Mouse (Mus musculus): Measurements from ENCODE around the gene Zscan10.

Zscan10 gene

DNA sequence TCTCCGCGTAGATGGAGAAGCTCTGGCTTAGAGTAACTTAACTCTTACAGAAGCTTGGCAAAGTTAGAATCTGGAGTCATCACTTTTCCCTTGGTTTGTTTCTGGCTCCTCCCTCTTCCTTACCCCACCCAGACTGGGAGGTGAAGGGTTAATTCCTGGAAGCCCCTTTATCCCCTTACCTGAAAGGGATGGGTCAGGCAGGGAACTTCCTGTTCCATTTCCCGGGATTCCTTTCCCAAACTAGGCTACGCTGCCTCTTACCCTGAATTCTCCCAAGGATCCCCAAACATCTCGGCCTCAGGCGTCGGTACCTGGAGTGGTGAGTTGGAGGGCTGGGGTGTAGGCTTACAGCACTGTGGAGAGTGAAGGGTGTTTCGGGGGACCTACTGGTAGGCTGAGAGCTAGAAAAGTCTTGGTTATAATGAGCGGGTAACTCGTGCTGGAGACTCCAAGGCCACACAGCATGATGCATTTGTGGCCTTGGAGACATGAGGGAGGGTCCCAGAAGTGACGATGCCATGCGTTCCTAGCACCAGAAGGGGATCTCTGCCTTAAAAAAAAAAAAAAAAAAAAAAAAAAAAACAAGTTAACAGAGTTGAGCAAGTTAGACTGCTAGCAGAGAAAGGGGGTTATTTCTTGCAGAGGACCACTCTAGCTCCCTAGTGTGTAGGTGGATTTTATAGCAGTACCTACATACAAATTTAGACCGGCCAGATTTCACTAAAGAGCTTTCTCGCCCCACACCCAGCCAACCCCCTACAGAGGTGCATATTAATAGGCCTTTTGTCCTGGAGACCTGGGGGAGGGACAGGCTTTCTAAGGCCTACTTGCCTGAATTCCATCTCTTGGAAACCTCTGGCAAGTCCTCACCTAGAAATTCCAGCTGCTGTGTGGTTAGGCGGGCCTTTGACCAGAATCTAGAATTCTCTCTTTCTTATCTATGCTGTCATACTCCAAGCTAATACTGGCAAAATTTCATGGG, at the start of gene Zscan10:
Gene Zscan10, plus strand, starts transcription at position 216 of the 982 bp plus-strand sequence.
- DNase-seq (ENCODE audit: low spot score in 2 of 2) = no peak

DNA sequence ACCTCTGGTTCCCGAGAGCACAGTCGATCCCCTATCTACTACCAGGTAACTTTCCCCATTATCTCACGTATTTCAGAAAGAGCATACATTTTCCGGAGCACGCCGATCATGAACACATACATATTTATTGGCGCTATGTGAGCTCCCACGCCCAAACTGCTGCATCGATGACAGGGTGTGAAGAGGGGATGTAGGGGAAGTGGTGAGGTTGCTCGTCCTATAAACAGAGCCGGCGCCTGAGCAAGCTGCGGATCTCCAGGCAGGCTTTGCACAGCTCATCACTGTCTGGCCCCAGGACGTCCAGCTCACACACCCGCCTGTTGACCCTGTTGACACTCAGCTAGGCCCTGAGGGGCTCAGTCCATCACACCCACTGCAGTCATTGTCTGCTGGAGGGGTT, 49.8 kb upstream of the Zscan10 start:
- no peak for DNase-seq (ENCODE audit: low spot score in 2 of 2)

DNA sequence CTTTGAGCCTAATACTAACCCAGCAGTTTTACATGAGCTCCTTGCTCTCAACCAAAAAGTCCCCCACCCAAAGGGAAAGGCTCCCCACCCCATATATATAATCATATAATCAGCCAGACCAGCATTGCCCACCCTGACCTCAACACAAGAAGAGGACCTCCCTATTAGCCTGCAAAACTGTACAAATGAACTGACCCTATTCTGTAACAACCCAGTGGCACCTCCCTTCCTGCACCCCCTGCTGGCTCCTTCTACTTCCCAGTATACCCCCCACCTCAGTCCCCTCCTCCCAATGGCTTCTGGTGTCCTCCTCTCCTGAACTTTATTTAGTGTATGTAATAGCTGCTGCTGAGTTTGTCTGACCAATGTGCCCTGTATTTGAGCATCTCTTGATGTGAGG, 49.2 kb upstream of the Zscan10 start:
- peak in 1 of 2 experiments; percentile 3 for DNase-seq (ENCODE audit: low spot score in 2 of 2)

DNA sequence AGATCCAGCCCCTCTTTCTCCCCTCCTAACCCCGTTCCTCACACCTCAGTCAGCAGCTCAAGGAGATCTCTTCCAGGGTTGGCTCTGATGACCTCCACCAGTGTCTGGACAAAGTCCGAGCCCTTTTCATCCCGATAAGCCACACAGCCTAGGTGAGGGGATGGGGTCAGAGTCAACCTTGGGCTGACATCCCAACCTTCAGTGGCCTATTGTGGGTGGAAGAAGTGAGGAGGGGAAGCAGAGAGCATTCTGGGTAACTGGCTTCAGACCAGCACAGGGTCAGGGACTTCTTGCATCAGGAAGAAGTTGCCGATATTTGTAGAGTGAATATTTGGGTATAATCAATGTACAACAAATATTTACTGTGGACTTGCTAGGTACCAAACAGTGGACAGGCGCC, 48.7 kb upstream of the Zscan10 start:
- DNase-seq (ENCODE audit: low spot score in 2 of 2) = peak in 1 of 2 experiments; percentile 6

DNA sequence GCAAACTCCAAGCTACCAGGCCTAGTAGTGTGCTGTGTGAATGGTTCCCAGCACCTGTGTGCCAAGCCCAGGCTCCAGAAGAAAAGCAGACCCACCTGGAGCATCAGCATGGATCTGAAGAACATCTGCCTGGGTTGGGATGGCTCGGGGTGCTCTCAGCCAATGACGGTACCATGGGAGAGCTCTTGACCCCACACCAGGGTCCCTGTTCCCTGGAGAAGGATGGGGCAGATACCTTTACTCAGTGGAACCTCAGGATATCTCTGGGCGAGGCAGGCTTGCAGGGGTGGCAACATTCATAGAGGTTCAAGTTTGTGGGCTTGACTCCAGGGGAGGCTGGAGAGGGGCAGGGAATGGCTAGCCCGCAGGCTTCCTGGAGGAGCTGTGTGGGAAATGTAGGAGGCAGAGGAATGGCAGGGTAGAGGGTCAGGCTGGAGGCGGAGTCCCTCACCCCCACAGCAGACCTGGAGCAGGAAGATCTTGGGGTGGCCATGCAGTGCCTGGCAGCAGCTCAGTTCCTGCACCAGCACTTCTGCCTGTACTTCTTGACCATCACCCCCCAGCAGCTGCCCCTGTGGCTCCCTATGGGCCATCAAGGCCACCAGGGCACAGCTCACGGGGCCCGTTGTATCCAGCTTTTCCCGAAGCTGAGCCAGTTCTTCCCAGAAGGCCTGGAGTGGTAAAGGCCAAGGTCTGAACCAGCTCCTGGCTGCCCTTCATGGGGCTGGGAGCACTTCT, 47.6 kb upstream of the Zscan10 start:
- peak in 1 of 2 experiments; percentile 3 for DNase-seq (ENCODE audit: low spot score in 2 of 2)

DNA sequence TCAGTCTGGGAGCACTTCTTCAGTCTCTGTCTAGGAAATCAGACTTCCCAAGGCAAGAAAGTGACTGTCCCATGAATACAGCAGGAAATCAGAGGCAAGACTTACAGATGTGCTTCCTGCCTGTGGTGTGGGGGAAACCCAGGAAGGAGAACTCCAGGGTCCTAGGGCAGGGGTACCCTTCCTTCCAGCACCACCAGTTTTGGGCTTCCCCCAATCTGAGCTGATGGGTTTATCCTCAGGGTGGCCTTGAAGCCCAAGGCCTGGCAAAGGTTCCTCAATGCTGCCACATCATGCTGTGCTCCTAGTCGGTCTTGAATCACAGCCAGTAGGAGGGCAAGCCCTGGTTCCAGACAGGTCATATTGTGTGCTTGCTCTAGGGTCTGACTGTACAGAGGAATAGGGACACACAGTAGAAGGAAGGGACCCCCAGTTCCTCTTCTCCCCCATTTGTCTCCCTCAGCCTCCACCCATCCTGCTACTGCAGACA, 47.0 kb upstream of the Zscan10 start:
- no peak for DNase-seq (ENCODE audit: low spot score in 2 of 2)

DNA sequence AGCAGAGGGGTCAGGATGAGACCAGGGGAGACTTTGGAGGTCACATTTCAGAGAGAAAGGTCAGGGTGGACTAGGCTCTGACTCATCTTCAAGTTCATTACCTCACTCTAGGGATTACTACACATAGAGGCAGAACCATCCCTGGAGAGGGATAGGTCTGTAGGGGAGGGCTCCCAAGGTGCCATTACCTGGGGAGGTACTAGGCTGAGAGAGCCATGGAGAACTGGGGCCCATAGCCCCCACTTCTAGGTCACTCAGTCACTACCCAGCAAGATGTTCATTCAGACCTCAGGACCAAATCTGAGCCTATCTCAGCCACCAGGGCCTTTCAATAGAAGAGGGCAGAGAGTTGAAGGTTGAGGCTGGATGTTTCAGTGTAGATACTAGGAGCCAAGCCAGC, 46.3 kb upstream of the Zscan10 start:
- no peak for DNase-seq (ENCODE audit: low spot score in 2 of 2)

DNA sequence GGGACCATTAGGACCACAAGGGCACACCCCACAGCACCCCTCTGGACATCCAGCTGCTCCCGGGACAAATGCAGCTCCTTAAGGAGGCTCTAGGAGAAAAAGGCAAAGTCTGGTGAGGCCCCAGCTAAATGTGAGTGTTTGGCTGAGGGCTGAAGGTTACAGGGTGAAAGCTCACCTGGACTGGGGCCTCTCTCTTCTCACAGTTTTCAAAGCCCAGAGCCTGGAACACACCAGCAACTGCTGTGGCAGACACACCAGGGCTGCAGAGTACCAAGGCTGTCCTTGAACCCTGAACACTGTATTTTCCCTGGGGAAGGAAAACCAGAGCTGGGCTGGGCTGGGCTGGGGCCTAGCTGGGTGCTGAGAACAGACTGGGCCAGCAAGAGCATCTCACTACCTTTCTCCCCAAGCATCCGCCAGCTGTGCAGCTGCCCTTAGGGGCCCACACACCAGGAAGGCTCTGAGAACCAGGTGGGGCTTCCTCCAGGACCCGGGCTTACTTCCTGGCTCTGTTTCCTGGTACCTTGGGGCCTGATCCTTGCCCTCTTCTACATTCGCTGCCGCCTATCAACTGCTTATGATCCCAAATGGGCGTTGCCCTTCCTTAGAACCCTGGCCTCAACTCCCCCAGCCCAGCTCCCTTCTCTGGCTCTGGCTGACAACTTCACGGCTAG, 45.3 kb upstream of the Zscan10 start:
- no peak for DNase-seq (ENCODE audit: low spot score in 2 of 2)

DNA sequence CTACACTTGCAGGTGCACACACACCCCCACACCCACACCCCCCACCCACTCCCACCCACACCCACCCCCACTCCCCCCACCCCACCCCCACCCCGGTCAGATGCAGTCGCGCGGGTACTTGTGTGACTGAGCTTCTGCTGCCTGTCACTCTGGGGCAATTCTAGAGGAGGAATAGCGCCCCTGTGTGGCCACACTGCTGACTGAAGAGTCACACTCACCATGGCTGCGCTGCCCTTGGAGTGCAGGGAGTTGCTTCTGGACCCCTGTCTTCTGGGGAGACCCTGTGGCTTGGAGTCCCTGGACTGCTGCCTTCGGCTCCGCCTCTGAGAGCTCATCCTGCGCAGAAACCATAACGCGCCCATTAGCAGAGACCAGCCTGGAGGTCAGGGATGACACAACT, 40.9 kb upstream of the Zscan10 start:
- no peak for DNase-seq (ENCODE audit: low spot score in 2 of 2)

DNA sequence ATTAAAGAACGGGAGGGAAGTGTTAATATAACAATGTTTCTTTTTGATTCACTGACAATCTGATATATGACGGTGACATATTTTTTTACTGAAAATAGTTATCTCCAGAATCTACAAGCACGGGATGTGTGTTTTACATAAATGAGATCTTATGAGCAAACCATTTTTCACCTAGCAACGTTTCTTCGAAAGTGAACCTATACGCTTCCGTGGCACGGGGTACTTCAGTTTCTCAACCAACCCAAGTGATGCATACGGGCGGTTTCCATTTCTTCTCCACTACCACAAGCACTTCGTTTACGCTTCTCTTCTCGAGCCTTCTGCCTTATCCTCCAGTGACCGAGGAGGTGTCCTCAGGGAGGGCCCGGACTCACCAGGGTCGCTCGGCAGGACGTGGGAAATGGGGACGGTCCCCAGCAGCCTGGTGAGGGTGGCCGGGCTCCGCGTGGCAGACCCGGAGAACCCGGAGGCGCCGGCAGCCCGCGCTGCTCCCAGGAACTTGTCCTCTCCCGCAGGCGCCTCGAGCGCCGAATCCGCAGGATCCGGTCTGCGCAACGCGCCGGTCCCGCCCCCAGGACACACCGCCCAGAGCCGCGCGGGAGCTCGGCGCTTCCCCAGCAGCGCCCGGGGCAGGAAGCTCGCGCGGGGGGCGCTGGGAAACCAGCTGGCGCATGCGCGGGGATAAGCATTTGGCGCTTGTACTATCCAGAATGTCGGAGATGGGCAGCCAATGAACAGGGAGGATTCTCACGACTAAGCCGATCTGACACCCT, 36.9 kb upstream of the Zscan10 start, which contains the start of gene Zfp213:
Gene Zfp213, minus strand, starts transcription at position 644 of the 773 bp plus-strand sequence.
- DNase-seq (ENCODE audit: low spot score in 2 of 2) = peak; percentile 90 to 92

DNA sequence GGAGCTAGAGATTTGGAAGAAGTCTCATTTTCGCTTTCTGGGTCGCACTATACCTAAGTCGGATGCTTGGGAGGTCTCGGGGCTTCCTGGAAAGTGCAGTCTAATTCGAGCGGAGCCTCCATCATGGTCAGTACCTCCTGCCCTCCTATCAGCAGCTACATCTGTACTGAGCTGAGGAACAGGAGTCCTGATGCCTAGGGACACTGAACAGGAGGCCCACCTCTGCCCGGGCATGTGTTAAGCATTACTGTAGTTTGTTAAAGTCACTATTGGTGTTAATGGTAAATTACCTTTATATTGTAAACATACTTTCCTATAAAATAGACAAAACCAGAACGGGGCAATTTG, 36.3 kb upstream of the Zscan10 start:
- DNase-seq (ENCODE audit: low spot score in 2 of 2) = no peak

DNA sequence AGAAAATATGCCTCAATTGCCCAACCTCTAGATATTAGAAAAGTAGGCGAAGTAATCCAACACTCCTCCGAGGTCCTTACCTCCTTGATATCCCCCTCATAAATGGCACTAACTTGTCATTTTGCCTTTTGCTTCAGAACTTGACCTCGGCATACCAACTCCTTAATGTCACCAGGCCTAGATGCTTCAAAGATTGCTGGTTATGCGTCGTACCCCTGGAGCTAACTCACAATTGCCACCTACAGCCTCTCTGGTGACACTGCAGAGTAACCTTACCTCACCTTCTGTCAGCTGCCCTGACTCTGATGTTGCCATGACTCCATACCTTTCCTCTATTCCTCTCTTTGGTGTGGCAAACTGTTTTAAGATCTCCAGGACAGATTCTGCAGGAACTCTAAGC, 33.9 kb upstream of the Zscan10 start:
- no peak for DNase-seq (ENCODE audit: low spot score in 2 of 2)

DNA sequence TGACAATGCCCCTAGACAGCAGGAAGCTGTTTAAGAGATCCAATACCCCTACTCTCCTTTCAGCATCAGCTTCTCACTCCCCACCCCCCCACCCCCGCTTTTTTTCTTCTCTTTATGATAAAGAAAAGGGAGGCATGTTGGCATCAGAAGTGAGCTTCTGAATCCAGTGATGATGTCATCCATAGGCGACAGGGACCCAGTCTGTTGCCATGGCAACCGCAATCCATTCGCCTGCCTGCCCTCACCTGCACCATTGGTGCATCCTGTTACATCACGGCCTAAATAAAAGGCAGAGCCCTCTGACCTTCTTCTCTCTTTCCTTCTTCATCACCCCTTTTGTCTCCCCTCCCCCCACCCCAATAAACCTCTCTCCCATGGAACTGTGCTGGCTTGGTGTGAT, 32.3 kb upstream of the Zscan10 start:
- DNase-seq (ENCODE audit: low spot score in 2 of 2) = no peak

DNA sequence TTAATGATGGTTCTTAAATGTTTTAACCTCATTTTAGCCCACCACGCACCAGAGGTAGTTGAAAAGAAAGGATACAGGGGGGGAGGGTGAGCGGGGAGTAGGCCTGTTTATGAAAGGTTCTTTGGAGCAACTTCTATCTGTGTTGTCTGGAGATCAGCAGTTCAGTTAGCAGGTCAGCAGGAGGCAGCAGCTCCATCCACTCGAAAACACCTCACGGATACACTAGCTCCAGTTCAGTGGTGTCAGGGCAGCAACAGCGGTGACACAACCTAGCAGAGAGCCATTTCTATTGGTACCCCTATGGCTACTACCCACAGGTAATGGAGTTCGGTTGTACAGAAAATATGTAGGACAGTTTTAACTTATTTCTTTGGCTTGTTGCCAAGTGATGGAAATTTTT, 30.6 kb upstream of the Zscan10 start:
- DNase-seq (ENCODE audit: low spot score in 2 of 2) = no peak

DNA sequence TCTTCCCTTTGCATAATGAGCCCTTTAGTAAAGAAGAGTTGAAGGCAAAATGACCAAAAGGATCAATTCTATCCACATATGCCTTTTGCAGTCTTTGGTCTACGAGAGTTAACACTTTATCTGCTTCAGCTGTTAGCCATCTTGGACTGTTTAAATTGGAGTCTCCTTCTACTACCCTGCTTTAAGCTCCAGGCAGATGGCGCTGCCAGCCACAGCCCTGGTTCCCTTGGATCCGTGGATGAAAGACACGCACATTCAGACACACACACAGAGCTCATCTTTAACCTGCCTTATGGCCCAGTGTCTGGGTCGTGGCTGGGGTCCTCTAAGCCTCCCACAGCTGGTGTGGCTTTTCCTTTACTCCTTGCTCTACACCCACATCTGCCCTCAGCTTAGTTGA, 29.6 kb upstream of the Zscan10 start:
- no peak for DNase-seq (ENCODE audit: low spot score in 2 of 2)

DNA sequence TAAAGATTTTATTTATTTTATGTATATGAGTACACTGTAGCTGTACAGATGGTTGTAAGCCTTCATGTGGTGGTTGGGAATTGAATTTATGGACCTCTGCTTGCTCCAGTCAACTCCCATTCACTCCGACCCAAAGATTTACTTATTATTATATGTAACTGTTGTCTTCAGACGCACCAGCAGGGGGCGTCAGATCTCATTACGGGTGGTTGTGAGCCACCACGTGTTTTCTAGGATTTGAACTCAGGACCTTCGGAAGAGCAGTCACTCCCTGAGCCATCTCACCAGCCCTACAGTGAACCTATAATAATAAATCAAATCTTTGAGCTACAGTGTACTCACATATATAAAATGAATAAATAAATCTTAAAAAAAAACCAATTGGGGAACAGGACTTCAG, 28.6 kb upstream of the Zscan10 start:
- no peak for DNase-seq (ENCODE audit: low spot score in 2 of 2)

DNA sequence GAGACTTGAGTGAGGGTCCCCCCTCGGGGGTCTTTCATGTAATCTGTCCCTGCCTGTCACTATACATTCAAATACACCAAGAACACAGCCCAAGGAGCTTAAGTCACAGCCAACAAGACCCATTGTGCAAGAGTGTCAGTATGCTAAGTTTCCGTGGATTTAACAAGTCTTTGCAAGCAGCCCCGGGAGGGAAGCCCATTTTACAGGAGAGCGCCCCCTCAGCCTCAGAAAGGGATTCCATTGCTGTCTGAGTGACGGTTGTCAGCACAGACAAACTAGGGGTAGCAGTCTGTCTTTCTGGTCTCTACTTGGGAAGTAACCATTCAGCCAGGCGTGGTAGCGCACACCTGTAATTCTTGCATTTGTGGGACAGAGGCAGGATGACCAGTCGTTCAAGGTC, 26.5 kb upstream of the Zscan10 start:
- DNase-seq (ENCODE audit: low spot score in 2 of 2) = no peak

DNA sequence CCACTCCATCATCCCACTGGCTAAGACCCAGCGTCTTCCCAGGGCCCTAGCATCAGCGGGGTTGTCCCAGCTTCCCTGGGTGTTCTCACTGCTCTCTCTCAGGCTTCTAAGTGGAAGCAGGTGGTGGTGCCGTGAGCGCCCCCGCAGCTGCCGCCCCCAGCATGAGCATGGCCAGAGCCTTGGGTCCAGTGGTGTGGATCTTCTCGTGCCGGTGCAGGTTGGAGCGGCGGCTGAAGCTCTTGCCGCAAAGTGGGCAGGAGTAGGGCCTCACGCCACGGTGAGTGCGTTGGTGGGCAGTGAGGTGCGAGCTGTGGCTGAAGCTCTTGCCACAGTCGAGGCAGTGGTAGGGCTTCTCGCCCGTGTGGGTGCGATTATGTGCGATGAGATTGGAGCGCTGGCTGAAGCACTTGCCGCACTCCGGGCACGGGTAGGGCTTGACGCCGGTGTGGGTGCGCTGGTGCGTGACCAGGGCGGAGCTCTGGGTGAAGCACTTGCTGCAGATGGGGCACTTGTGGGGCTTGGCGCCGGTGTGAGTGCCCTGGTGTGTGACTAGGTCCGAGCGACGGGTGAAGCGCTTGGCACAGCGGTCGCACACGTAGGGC, 24.6 kb upstream of the Zscan10 start:
- no peak for DNase-seq (ENCODE audit: low spot score in 2 of 2)

DNA sequence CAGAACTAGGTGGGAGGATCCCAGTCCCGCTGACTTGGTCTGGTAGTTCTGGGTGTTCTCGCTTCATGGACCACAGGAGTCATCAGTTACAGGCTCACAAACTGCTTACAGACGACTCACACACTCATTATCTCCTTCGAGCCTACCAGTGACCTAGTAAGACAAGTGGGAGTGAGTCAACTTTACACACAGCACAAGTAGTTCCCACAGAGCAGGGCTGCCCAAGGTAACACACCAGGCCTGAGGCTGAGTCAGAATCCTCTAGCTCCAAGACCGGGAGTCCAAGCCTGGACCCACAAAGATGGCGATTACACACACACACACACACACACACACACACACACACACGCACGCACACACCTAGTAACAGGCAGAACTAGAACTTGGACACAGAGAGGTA, 15.9 kb upstream of the Zscan10 start:
- no peak for DNase-seq (ENCODE audit: low spot score in 2 of 2)

DNA sequence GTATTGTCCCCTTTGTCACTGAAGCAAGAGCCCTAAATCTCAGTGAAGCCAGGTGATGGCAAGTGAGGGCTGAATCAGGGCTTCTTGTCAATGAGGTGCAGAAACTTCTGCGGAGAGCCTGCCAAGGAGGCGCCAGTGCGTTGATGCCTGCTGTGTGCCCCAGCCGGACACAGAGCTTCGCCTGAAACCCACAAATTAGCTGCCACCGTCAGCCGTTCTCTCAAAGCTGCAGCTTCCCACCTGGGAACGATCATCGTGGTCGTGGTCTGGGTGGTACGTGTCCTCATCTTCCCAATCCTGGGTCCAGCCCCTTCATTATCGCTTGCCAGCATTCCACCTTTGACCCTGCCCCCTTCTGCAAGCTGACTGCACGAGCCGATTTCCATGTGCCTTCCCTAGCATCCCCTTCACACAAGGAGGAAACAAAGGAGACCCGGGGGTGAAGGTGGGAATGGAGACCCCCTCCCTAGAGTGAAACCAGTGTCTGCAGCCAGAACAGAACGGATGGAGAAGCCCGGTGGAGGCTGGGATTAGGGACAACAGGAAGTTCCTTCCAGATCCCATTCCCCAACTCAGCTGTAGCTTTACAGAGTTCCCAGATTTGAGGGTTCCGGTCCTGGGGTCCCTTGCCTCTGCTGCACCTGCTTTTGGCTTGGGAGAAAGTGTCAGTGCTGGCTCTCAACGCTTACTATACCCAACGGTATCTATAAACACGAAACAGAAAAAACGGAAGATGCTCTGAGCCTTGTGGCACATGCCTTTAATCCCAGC, 14.8 kb upstream of the Zscan10 start:
- DNase-seq (ENCODE audit: low spot score in 2 of 2) = peak in 1 of 2 experiments; percentile 60
